Mouse (Mus musculus) layer of hippocampus, adult 11-12 months (tissue): ENCODE data around the gene Pigb.
A peak's percentile ranks its signal among the peaks of the same experiment; 100 is the strongest.

ENCODE experiments used
- DNase-seq: peaks from one replicate; pipeline ENCODE4 v3.0.0; 2022; ENCODE audit warnings: low spot score

The Pigb gene

GRCm38 (mm10) chr9:72991420-72991819 is 48.8 kb downstream of the Pigb start:
- no peak for DNase-seq

DNA sequence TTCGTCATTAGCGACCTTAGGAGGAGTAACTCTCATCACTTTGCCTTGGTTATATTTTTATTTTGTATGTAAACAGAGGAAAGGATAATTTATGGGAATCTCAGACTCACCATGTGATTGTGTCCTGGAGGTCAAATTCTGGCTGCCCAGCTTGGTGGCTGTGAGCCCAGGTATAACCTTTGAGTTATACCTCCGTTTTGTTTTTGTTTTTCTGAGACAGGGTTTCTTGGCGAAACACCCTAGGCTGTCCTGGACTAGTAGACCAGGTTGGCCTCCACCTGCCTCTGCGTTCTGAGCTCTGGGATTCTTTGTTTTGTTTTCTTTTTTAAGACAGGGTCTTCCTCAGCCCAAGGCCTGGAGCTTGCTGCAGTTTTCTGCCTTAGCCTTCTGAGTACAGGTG is 51.5 kb downstream of the Pigb start:
- no peak for DNase-seq

DNA sequence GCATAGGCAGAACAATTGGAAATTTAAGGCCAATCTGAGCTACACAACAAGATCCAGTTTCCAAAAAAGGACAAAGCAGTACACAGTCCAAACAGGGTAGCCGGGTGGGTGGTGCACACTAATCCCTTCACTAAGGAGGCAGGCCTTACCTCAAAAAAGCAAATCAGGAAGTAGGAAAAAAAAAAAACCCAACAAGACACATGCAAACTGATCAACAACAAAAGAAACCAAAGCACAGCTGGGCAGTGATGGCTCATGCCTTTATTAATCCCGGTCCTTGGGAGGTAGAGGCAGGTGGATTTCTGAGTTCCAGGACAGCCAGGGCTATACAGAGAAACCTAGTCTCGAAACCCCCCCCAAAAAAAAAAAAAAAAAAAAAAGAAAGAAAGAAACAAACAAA is 52.5 kb downstream of the Pigb start:
- no peak for DNase-seq

DNA sequence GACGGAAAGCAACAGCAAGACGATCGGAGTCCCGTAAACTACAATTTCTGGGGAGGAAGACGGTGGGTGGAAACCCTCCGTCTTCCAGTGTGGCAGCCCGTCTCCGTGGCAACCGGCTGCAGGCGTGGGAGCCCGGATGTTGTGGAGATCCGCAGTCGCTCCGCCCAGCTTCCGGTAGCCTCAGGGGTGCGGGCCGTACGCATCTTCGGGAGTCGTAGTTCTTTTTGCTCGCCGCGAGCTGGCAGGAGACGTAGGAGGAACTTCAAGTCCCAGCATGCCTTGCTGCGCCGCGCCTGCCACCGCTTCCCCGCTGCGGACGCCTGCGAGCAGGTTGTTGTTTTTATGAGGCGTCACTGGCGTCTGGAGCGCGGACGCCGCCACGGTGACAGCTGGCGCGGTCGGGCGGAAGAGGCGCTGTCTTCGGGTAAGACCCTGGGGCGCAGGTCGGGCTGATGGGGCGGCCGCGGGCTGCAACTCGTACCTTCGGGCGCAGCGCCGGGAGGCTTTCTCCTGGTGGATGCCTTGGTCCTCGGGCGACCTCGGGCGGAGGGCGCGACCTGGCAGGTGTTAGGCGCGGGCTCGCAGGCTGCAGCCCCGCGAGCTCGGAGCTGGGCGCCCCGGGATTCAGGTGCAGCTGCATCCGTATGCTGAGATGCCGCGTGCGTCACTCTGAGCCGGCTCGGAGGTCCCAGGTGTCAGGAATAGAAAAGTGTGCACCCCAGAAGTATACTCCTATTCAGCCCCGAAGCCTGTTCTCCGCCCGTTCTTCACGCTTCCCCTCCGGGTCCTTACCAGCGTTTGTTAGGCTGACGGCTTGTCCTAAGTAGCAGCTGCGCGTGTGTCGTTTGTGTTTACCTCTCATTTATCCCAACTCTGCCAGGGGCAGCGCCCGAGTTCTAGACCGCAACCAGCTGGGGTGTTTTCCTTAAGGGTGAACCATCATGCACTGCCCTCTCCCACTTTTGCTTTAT is 54.6 kb downstream of the Pigb start, which contains the start of the genes Ccpg1os and Ccpg1:
TSS of gene Ccpg1os (minus strand) at position 133 of the 971 bp plus-strand sequence.
TSS of gene Ccpg1 (plus strand) at position 180 of the 971 bp plus-strand sequence.
- peak; percentile 98 for DNase-seq

- DNase-seq, result no peak
Measured at GRCm38 (mm10) chr9:72983066-72983465, 57.1 kb downstream of the Pigb start.

DNA sequence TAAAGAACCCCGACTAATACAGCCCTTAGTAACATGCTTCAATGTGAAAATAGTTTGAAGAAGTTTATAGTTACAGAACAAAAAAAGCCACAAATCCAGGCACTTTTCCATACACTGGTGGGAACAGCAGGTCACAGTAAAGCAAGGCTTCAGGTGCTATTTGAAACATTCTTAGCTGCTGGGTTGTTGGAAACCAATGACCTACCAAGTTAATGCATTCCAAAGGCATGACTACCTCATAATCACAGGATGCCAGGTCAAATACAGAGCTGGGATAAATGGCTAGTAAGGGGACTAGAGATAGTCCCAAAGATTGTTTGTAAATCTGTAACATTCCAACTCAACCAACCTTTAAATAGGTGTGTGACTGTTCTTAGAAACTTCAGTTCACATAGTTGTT is 64.9 kb downstream of the Pigb start:
- no peak for DNase-seq

DNA sequence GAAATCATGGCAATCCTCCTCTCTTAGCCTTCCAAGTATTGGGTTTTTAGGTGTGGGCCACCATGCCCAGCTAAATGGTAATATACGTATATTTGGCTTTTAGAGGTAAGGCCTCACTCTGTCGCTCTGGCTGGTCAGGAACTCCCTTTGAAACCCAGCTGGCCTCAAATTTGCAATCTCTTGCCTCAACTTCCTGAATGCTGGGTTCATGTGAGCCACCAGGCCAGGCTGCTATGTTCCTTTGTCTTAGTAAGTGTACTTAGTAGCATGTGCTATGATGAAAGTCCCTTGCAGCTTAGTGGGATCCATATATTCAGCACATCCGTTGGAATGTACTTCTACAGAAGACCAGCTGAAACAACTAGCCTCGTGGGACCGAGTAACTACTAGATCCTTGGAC is 65.4 kb downstream of the Pigb start:
- no peak for DNase-seq

GRCm38 (mm10) chr9:72972984-72973383 is 67.2 kb downstream of the Pigb start:
- DNase-seq, result no peak

GRCm38 (mm10) chr9:72972435-72972834 is 67.7 kb downstream of the Pigb start:
- DNase-seq, result no peak

- no peak for DNase-seq
Measured at GRCm38 (mm10) chr9:72969874-72970273, 70.3 kb downstream of the Pigb start.

DNA sequence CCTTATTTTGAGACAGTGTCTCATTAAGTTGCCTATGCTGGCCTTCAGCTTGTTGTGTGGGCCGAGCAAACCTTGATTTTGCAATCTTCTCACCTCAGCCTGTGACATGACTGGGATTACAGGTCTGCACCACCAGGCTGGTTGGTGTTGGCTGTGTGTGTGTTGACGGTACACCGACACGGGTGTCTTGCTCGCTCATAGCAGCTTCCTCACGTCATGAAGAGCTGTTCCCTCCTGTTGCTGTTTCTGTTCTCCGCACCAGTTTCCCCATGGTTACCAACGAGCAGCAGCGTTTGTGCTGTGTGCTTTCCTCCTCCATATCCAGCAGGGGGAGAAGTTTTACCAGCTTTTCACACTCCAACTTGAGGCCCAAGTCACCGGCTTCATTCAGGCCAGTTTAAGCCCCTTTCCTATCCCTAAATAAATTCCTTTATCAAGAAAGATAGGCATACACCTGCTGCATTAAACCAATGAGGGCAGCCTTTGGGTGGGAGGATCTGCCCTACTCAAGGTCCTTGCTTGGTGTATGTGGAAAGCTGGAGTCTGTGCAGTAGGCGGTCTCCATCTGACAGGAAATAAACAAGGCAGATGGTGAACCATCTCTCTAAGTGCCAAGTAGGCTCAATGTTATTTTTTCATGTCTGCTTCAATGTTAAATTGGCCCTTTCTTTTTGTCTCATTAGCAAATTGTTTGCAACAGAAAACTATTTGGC is 71.7 kb downstream of the Pigb start:
- DNase-seq, result peak; percentile 84

- no peak for DNase-seq
Measured at GRCm38 (mm10) chr9:72961959-72962358, 78.2 kb downstream of the Pigb start.

- DNase-seq, result no peak
Measured at GRCm38 (mm10) chr9:72961346-72961745, 78.8 kb downstream of the Pigb start.

DNA sequence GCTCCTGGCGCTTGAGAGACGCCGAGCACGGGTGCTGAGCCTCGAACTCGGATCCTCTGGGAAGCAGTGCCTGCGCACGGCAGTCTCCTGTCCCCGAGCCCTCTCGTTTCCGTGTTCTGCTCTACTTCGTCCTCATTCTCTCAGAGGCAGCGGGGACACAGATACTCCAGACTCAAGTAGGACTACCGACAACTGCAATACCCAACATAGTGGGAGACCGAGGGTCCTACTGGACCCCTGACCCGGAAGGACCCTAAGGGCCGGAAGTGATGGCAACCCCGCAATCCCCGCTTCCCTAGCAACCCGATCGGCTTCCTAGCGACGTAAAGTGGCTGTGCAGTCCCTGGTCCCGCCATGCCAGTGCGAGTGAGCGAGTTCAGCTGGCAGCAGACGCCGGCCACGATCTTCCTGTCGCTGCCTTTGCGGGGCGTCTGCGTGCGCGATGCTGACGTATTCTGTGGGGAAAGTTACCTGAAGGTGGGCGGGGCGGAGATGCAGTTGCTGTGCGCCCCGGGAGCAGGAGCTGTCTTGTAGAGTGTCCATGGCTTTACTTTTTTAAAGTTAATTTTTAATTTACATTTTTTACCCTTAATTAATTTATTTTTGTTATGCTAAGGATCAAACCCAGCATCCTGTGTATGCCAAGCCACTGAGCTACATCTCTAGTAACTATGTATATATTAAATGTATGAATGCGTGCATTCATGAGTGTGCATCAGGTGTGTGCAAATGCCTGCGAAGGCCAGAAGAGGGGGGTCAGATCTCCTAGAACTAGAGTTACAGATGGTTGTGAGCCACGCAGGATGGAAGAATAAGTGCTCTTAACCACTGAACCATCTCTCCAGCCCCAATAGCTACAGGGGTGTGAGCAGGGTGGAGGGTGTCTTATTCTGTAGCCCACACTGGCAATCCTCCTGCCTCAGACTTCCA is 81.4 kb downstream of the Pigb start, which contains the start of the genes Dyx1c1 and Gm44503:
TSS of gene Dyx1c1 (plus strand) at position 265 of the 930 bp plus-strand sequence.
TSS of gene Gm44503 (plus strand) at position 332 of the 930 bp plus-strand sequence.
- peak; percentile 72 for DNase-seq
